Mouse (Mus musculus) kidney, embryonic 16.5 days (tissue): ENCODE data around the gene Hpgd. TPM values are rescaled to one million over a fixed set of nuclear protein-coding genes. Genes with fewer than 3 reads are reported as not detected.
A peak's percentile ranks its signal among the peaks of the same experiment; 100 is the strongest.

Experiments
- ATAC-seq: fragments of 200-750 bp; cut with Nextera tagmentation; 2 replicates; pipeline ENCODE4 v1.8.0; 2017; ENCODE audit warnings: moderate TSS enrichment; ENCODE audit not compliant: low FRiP score, low TSS enrichment
- H3K27ac ChIP-seq: fragments of 300-500 bp; sonication (generic); 2 replicates; pipeline ENCODE4 v1.5.1; 2014; ENCODE audit warnings: low read length
- H3K27me3 ChIP-seq: fragments of 300-500 bp; sonication (generic); 2 replicates; pipeline ENCODE4 v1.6.1; 2014; ENCODE audit warnings: low read length, control low read depth, mixed read lengths; ENCODE audit not compliant: insufficient read depth
- H3K36me3 ChIP-seq: fragments of 300-500 bp; sonication (generic); 2 replicates; pipeline ENCODE4 v1.6.1; 2014; ENCODE audit warnings: low read length, control low read depth, mixed read lengths; ENCODE audit not compliant: insufficient read depth
- H3K4me1 ChIP-seq: fragments of 300-500 bp; sonication (generic); 2 replicates; pipeline ENCODE4 v1.6.1; 2014; ENCODE audit warnings: low read length, control low read depth, mixed read lengths; ENCODE audit not compliant: insufficient read depth
- H3K4me2 ChIP-seq: fragments of 300-500 bp; sonication (generic); replicated peaks from 2 replicates; pipeline ENCODE4 v1.6.1; 2014; ENCODE audit warnings: low read depth, low read length
- H3K4me3 ChIP-seq: fragments of 300-500 bp; sonication (generic); 2 replicates; pipeline ENCODE4 v1.5.1; 2014; ENCODE audit warnings: mild to moderate bottlenecking, low read length
- H3K9ac ChIP-seq: fragments of 300-500 bp; sonication (generic); replicated peaks from 2 replicates; pipeline ENCODE4 v1.6.1; 2014; ENCODE audit warnings: low read length
- H3K9me3 ChIP-seq: fragments of 300-500 bp; sonication (generic); 2 replicates; pipeline ENCODE4 v1.6.1; 2016; ENCODE audit warnings: low read length, control low read depth
- WGBS: fragments of 180-500 bp; shearing (Covaris S2); extraction: QIAGEN DNeasy Blood & Tissue Kit; methylation state at CpG from one replicate; pipeline ENCODE4 v1.1.7; 2014; 5-methylcytosine and 5-hydroxymethylcytosine counted together
- polyA plus RNA-seq: library from polyadenylated mRNA; unstranded; fragments of >200 nt; fragmentation: Nextera tagmentation; extraction: Ambion mirVana; gene quantifications from 2 replicates; pipeline ENCODE4 v1.2.1, GENCODE M21; 2015

Hpgd gene
- polyA plus RNA-seq, 1 experiment from 2014 or later = 26.2 TPM

- 75% methylated on average over 7 of the region's 7 CpGs for WGBS
- no peaks in the 10 kb centered on the region for H3K9me3 ChIP-seq
- H3K4me3 ChIP-seq = no peak overlapping the region
- H3K4me1 ChIP-seq = no peaks in the 10 kb centered on the region
- H3K36me3 ChIP-seq = no peaks in the 10 kb centered on the region
- H3K27me3 ChIP-seq = no peaks in the 10 kb centered on the region
- no peak overlapping the region for H3K4me2 ChIP-seq
- no peak for ATAC-seq
- no peak overlapping the region for H3K9ac ChIP-seq
- no peak overlapping the region for H3K27ac ChIP-seq
Measured at GRCm38 (mm10) chr8:56304595-56304994, 10.2 kb downstream of the Hpgd start.

GRCm38 (mm10) chr8:56313622-56314021 lies 19.2 kb downstream of the Hpgd start:
- H3K9ac ChIP-seq = no peak overlapping the region
- no peak for ATAC-seq
- no peaks in the 10 kb centered on the region for H3K9me3 ChIP-seq
- no peak overlapping the region for H3K4me3 ChIP-seq
- H3K27ac ChIP-seq = no peak overlapping the region
- WGBS = 95% methylated on average over 2 of the region's 2 CpGs
- no peaks in the 10 kb centered on the region for H3K27me3 ChIP-seq
- H3K4me2 ChIP-seq = no peak overlapping the region
- H3K4me1 ChIP-seq = no peaks in the 10 kb centered on the region
- no peaks in the 10 kb centered on the region for H3K36me3 ChIP-seq

DNA sequence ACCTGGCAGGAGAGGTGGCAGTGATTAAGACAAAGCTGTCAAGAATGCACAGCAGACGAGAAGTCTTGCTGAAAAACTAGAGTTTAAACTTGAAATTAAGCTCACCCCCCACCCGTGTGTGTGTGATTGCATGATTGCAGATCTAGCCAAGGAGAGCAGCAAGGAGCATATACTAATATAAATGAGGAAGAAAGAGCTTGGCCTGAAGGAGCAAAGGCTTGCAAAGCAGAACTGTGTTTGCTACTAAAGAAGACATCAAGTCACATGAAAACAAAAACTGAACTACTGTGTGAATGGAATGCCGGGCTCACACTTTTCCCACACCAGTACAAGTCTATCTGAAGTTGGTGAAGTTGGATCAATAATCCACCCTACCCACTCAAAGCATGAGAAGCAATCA lies 20.8 kb downstream of the Hpgd start:
- no peaks in the 10 kb centered on the region for H3K36me3 ChIP-seq
- no peak overlapping the region for H3K4me2 ChIP-seq
- H3K4me1 ChIP-seq = no peaks in the 10 kb centered on the region
- WGBS = 78% methylated on average over 3 of the region's 3 CpGs
- H3K9me3 ChIP-seq = no peaks in the 10 kb centered on the region
- ATAC-seq = no peak
- H3K27ac ChIP-seq = no peak overlapping the region
- no peak overlapping the region for H3K4me3 ChIP-seq
- no peaks in the 10 kb centered on the region for H3K27me3 ChIP-seq
- no peak overlapping the region for H3K9ac ChIP-seq

DNA sequence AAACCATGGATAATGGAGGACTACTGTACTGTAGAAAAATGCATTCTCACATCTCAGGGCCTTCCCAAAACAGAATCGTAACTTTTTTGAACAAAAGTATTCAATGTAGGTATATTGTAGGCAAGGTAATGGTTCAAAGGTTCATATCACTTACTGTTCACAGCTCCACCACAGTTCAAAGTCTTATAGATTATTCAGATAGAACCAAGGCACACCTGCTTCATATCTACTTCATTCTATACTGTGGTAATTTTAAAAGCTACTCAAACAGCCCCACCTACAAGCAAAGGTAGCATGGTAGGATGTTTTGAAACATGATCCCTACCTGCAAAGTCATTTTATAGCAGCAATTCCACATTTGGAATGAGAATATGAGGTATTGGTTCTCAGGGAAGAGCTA lies 28.9 kb downstream of the Hpgd start:
- H3K27ac ChIP-seq = no peak overlapping the region
- no peaks in the 10 kb centered on the region for H3K9me3 ChIP-seq
- H3K4me3 ChIP-seq = no peak overlapping the region
- H3K9ac ChIP-seq = no peak overlapping the region
- no peak overlapping the region for H3K4me2 ChIP-seq
- no peaks in the 10 kb centered on the region for H3K4me1 ChIP-seq
- WGBS = 82% methylated on average over 1 of the region's 1 CpGs
- H3K36me3 ChIP-seq = no peaks in the 10 kb centered on the region
- no peaks in the 10 kb centered on the region for H3K27me3 ChIP-seq
- ATAC-seq = no peak

DNA sequence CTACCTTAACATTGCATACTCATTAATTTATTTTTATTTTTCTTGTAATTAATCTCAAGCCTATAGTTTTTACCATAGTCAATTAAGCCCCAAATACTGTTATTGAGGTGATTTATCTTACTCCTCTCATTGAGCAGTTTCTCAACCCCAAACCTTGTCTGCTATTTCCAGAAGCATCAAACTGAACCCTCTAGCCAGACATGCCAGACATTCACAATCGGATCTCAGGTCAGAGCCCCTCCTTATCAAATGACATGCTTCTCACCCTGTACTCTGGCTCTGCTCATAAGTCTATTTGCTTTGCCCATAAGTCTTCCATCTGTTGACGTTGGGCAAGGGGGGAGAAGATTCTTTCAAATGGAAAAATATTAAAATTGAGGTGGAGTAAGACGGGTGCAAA lies 33.3 kb downstream of the Hpgd start:
- H3K9me3 ChIP-seq = no peaks in the 10 kb centered on the region
- H3K27ac ChIP-seq = no peak overlapping the region
- no peaks in the 10 kb centered on the region for H3K36me3 ChIP-seq
- peak; percentile 42; the same call in 1 of the 2 replicates for ATAC-seq
- 29% methylated on average over 3 of the region's 3 CpGs for WGBS
- H3K4me3 ChIP-seq = no peak overlapping the region
- no peaks in the 10 kb centered on the region for H3K4me1 ChIP-seq
- no peak overlapping the region for H3K9ac ChIP-seq
- H3K4me2 ChIP-seq = no peak overlapping the region
- no peaks in the 10 kb centered on the region for H3K27me3 ChIP-seq

DNA sequence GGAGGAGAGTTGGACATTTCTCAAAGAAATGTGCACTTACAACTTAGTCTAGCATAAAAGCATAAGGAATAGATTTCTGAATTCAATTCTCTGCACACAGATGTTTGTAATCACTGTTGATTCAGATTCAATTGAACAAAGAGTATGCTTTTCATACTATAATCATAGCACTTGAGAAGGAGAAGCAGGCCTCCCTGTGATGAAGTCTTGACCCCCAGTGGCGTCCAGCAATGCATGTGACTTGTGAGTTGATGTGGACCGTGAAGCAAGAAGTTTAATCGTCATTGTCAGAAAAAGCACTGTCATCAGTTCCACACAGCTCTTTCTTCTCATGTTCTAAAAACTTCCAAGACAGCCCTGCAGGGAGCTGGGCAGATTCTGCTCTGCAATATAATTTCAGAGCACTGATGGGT lies 33.8 kb downstream of the Hpgd start:
- no peak overlapping the region for H3K9ac ChIP-seq
- ATAC-seq = no peak
- no peaks in the 10 kb centered on the region for H3K9me3 ChIP-seq
- no peaks in the 10 kb centered on the region for H3K27me3 ChIP-seq
- no peaks in the 10 kb centered on the region for H3K4me1 ChIP-seq
- 35% methylated on average over 3 of the region's 3 CpGs for WGBS
- H3K27ac ChIP-seq = no peak overlapping the region
- no peak overlapping the region for H3K4me3 ChIP-seq
- H3K4me2 ChIP-seq = no peak overlapping the region
- H3K36me3 ChIP-seq = no peaks in the 10 kb centered on the region

DNA sequence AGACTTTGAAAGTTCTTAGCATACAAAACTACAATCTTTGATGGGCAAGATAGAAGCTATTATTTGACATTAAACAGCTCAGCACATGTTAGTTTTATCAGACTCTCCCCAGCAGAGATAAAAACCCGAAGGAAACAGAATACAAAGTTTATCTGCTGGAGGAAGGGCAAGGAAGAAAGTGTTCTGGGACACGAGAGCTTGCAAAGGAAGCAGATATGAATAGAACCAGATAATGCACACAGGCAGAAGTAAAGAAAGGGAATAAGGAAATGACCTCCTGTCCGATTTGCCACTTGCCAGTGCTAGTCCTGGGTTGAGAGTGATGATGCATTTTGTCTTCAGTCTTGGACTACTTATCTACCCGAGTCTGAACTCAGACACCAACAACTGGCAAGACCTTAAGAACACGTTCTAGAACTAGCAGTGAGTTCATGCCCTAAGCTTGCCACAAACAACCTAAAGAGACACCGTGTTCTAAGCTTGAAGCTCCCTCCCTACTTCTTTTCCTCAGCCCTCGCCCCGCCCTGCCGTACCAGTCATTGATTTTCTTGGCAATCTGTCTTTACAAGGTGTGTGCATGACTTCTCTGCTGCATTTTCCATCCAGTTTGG lies 41.1 kb downstream of the Hpgd start:
- ATAC-seq = no peak

GRCm38 (mm10) chr8:56336771-56337170 lies 42.4 kb downstream of the Hpgd start:
- Histone ChIP-seq H3K4me1 (no peaks in the 10 kb centered on the region), H3K36me3 (no peaks in the 10 kb centered on the region), H3K4me3 (no peak overlapping the region), H3K9me3 (no peaks in the 10 kb centered on the region), H3K27ac (no peak overlapping the region), H3K9ac (no peak overlapping the region), H3K27me3 (no peaks in the 10 kb centered on the region), H3K4me2 (no peak overlapping the region)
- 31% methylated on average over 8 of the region's 8 CpGs for WGBS
- no peak for ATAC-seq

More for the DNA sequence above, 41.1 kb downstream of the Hpgd start:
- Histone ChIP-seq H3K36me3 (no peaks in the 10 kb centered on the region), H3K9me3 (no peaks in the 10 kb centered on the region), H3K27me3 (no peaks in the 10 kb centered on the region), H3K27ac (no peak overlapping the region), H3K4me3 (no peak overlapping the region), H3K4me1 (no peaks in the 10 kb centered on the region), H3K4me2 (no peak overlapping the region), H3K9ac (no peak overlapping the region)
- WGBS = 75% methylated on average over 9 of the region's 9 CpGs

- peak; percentile 61; the same call in 1 of the 2 replicates for ATAC-seq
- 76% methylated on average over 6 of the region's 6 CpGs for WGBS
- no peak overlapping the region for H3K9ac ChIP-seq
- no peak overlapping the region for H3K4me3 ChIP-seq
- no peak overlapping the region; the same call in 1 of the 2 replicates for H3K27ac ChIP-seq
- H3K9me3 ChIP-seq = no peaks in the 10 kb centered on the region
- no peaks in the 10 kb centered on the region for H3K36me3 ChIP-seq
- no peaks in the 10 kb centered on the region for H3K27me3 ChIP-seq
- no peak overlapping the region for H3K4me2 ChIP-seq
- H3K4me1 ChIP-seq = peaks cover 10% of the 10 kb centered on the region; the same call in 1 of the 2 replicates
Measured at GRCm38 (mm10) chr8:56343505-56343904, 49.1 kb downstream of the Hpgd start.

- H3K27me3 ChIP-seq = no peaks in the 10 kb centered on the region
- no peaks in the 10 kb centered on the region for H3K9me3 ChIP-seq
- no peaks in the 10 kb centered on the region for H3K36me3 ChIP-seq
- 24% methylated on average over 2 of the region's 2 CpGs for WGBS
- H3K27ac ChIP-seq = no peak overlapping the region
- H3K4me2 ChIP-seq = no peak overlapping the region
- H3K9ac ChIP-seq = no peak overlapping the region
- peaks cover 10% of the 10 kb centered on the region; the same call in 1 of the 2 replicates for H3K4me1 ChIP-seq
- no peak for ATAC-seq
- H3K4me3 ChIP-seq = no peak overlapping the region
Measured at GRCm38 (mm10) chr8:56343940-56344339, 49.6 kb downstream of the Hpgd start.
